Mouse (Mus musculus) urinary bladder, postnatal 25 days (tissue): ENCODE measurements around the gene Ptprg.

Experiments used
- DNase-seq: peaks from one replicate; pipeline ENCODE4 v3.0.0; 2022; ENCODE audit warnings: low spot score

Ptprg gene

GRCm38 (mm10) chr14:11687541-11687940 lies 134.2 kb downstream of the Ptprg start:
- DNase-seq = no peak

DNA sequence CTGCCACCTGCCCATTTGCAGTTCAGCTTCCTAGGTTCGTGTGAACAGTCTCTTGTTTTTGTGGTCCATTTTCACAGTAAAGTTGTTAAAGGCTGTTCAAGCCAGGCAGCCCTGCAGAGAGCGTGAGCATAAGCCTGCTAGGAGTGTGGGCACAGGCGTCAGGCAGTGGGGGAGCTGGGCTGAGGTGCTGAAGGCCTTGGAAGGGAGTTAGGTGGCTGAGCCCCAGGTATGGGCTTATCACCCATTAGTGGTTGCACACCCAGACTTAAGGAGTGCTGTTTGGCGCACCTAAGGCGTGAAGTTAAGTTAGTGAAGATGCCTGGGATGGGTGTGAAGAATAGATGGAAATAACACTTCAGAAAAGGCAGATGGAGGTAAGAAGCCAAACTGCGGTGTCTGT lies 134.8 kb downstream of the Ptprg start:
- DNase-seq = no peak

- no peak for DNase-seq
These were observed 136.7 kb downstream of the Ptprg start for GRCm38 (mm10) chr14:11690066-11690465.

- DNase-seq = no peak
These were observed 138.2 kb downstream of the Ptprg start for GRCm38 (mm10) chr14:11691531-11691930.

- DNase-seq = no peak
These were observed 145.5 kb downstream of the Ptprg start for GRCm38 (mm10) chr14:11698880-11699279.

DNA sequence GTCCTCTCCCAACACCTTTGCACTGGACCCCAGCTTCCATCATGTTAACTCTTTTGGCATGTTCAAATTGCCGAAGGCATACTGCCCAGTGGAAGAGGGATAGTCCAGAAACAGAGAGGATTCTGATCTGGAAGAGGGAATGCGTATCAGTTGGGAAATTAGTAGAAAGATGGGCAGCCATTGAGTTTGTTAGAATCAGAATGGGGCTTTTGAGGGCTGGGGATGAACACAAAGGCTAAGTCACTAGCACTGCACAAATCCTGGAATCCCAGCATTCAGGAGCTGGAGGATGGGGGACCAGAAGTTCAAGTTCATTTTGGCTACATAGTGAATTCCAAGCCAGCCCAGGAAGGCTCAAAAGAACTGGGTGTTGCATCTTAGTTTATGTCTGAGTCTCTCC lies 146.3 kb downstream of the Ptprg start:
- DNase-seq = no peak

DNA sequence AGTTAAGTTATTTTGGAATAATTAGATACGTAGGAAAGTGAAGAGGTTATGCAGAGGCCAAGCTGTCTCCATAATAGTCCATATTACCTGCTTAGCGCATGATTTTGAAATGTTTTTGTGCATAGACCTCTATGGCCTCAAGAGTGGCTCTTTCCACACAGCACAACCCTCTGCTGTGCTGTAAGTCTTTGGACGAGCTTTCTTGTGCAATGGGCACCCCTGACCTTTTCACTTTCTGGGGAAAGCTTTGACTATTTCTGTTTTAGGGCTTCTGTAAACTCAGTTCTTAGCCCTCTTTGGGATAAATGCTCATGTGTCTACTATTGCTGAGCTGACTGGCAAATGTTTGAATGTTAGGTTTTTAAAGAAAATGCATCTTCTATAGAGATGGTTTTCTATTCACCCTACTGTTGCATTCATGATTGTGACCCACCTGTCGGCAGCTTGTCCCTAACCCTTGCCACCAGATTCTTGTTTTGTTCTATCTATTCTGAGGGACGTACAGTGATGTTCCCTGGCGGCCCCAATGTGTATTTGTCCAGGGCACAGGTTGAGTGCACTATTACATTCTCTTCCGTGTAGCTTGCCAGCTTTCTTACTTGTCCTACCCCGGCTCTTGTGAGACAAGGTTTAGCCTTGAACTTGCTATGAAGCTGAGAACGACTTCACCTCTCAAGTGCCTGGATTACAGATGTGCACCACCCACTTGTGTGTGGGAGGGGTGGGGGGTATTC lies 148.4 kb downstream of the Ptprg start:
- no peak for DNase-seq

- no peak for DNase-seq
These were observed 149.6 kb downstream of the Ptprg start for GRCm38 (mm10) chr14:11702770-11703477.

GRCm38 (mm10) chr14:11704871-11705270 lies 151.5 kb downstream of the Ptprg start:
- DNase-seq = no peak

- no peak for DNase-seq
These were observed 156.0 kb downstream of the Ptprg start for GRCm38 (mm10) chr14:11709352-11709751.

DNA sequence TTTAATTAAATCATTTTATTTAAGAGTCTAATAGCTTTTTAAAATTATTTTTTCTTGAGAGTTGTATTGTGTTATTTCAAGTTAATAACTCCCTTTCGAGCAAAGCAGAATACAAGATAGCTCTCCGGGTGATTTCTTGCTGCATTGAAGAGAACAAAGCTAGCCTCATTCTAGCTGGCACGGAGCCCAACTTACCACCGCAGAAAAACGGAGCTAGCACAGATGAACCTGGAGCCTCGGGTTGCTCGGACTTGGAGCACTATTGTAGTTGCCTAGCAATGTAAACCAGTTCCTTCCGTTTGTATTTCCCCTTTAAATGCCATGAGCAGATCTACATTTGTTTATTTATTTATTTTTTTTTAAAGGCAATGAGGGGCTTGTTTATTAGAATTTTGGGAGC lies 156.5 kb downstream of the Ptprg start:
- no peak for DNase-seq

DNA sequence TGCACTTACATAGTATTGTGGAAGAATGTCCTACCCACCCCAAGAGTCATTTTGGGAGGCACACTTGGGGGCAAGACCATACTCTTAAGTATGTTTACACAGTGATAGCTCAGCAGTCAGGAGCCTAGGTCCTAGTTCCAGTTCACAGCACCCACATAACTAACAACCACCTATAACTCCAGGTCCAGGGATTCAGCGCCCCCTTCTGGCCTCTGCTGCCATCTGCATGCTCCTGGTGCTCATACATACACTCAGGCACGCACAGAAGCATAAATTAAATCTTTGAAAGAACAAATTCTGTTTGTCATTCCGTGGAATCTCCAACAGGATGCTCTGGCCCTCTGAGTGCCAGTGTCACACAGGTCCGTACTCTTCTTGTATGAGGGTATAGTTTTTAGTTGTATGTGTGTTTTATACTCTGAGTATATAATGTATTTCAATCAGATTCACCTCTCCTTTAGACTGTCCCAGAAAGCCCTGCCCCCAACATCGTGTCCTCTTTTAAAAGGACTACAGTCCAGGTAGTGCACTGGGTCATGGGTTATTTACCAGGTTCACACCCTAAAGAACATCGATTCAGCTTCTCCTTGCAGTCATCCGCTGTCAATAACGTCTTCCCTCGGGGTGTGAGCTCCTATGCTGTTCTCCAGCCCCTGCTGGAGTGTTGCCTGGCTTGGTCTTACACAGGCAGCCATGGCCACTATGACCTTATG lies 157.2 kb downstream of the Ptprg start:
- no peak for DNase-seq

- DNase-seq = no peak
These were observed 158.8 kb downstream of the Ptprg start for GRCm38 (mm10) chr14:11712146-11712545.

DNA sequence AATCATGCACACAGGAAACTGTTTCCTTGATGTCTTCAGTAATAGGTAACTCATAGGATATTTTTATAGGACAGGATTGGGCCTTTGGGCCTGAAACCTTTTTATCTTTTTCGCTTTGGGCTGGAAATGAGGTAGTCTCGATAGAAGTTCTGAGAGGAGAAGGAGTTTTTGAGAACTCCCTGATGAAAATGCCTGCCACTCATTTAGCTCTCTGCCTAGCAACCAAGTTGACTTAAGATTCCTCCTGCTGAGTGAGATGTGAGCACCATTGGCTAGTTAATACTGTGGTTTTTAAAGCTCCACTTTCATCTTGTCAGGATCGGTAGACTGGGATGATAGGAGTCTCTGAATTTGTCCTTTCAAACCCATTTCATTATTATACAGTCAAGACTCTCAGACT lies 162.9 kb downstream of the Ptprg start:
- DNase-seq = no peak

DNA sequence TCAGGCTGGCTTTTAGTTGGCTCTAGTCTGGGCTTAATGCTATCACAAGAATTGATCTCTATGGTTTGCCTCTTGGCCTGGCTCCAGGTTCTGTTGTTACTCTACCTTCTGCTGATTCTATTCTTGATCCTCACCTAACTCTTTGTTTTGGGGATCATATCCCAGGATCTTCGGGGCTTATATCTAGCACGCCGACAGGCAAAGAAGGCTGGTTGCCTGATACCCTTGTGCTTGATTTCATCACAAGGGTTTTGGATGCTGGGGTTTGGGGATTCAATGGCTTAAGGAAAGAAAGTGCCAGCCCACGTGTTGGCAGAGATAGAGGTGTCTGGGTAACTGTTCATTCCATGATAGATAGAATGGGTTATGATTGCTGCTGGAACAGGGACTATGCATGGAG lies 164.9 kb downstream of the Ptprg start:
- DNase-seq = no peak

GRCm38 (mm10) chr14:11719259-11719658 lies 165.9 kb downstream of the Ptprg start:
- no peak for DNase-seq

DNA sequence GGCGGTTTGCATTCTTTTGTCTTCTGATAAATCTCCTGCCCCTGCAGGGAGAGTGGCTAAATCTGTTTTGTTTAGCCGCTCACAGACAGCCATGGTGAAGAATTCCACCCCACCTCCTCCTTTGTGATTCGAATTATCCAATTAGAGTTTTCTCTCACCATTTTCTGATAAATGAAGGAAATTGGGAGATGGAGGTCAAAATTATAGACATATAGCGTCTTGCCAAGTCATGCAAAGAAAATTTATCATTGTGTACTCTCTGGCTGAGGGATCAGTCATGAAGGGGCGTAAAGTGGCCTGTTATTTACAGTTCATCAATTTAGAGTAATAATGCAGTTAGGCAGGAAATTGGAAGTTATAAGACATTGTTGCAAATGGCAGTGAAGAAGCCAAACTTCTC lies 168.8 kb downstream of the Ptprg start:
- no peak for DNase-seq

GRCm38 (mm10) chr14:11723876-11724275 lies 170.5 kb downstream of the Ptprg start:
- no peak for DNase-seq

- no peak for DNase-seq
These were observed 178.0 kb downstream of the Ptprg start for GRCm38 (mm10) chr14:11731223-11731920.

DNA sequence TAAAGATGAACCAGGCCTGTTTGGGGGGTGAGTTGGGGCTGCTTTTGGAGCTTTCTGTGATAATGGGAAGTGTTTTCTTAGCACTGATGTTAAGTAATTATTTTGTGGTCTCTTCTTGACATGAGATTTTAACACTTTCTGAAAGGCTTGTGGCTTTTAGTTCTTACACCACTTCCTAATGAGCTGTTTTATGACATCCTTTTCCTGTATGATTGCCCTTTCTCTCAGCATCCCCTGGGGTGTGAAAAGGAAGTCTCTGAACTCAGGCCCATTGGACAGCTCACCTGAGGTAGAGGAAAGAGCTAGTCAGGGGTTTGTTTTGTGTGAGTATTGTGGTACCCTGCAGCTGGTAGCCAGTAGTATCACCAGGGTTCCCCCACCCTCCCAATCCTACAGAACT lies 179.0 kb downstream of the Ptprg start:
- no peak for DNase-seq

GRCm38 (mm10) chr14:11743726-11744125 lies 190.4 kb downstream of the Ptprg start:
- DNase-seq = no peak

GRCm38 (mm10) chr14:11752678-11753077 lies 199.3 kb downstream of the Ptprg start:
- DNase-seq = no peak
